Mouse (Mus musculus): ENCODE results near the gene Rnf111.

The Rnf111 gene

GRCm38 (mm10) chr9:70396083-70396482 lies 107.4 kb downstream of the Rnf111 start:
- DNase-seq (ENCODE audit: extremely low read depth, low read depth) = no peak

GRCm38 (mm10) chr9:70395617-70396016 lies 107.9 kb downstream of the Rnf111 start:
- DNase-seq (ENCODE audit: extremely low read depth, low read depth) = no peak

GRCm38 (mm10) chr9:70392563-70392907 lies 111.0 kb downstream of the Rnf111 start:
- DNase-seq (ENCODE audit: extremely low read depth, low read depth) = peak; percentile 66

- DNase-seq (ENCODE audit: extremely low read depth, low read depth) = peak; percentile 74
Measured at GRCm38 (mm10) chr9:70391660-70392562, 111.6 kb downstream of the Rnf111 start.

GRCm38 (mm10) chr9:70391042-70391441 lies 112.5 kb downstream of the Rnf111 start:
- no peak for DNase-seq (ENCODE audit: extremely low read depth, low read depth)

- DNase-seq (ENCODE audit: extremely low read depth, low read depth) = no peak
Measured at GRCm38 (mm10) chr9:70389548-70389947, 114.0 kb downstream of the Rnf111 start.

- DNase-seq (ENCODE audit: extremely low read depth, low read depth) = no peak
Measured at GRCm38 (mm10) chr9:70387410-70388119, 116.0 kb downstream of the Rnf111 start.

GRCm38 (mm10) chr9:70384958-70385728 lies 118.4 kb downstream of the Rnf111 start:
- peak; percentile 80 for DNase-seq (ENCODE audit: extremely low read depth, low read depth)

- peak; percentile 46 for DNase-seq (ENCODE audit: extremely low read depth, low read depth)
Measured at GRCm38 (mm10) chr9:70384494-70384893, 119.0 kb downstream of the Rnf111 start.

GRCm38 (mm10) chr9:70383750-70384149 lies 119.8 kb downstream of the Rnf111 start:
- peak; percentile 75 for DNase-seq (ENCODE audit: extremely low read depth, low read depth)

GRCm38 (mm10) chr9:70382091-70382490 lies 121.4 kb downstream of the Rnf111 start:
- peak; percentile 88 for DNase-seq (ENCODE audit: extremely low read depth, low read depth)

- DNase-seq (ENCODE audit: extremely low read depth, low read depth) = no peak
Measured at GRCm38 (mm10) chr9:70379502-70380467, 123.7 kb downstream of the Rnf111 start.
